Comparison of ENCODE assay signal across 9 mouse cellular contexts in genomic region chr4:59819054-59819472, GRCm38 (mm10). TPM values are rescaled to one million over a fixed set of nuclear protein-coding genes. Genes with fewer than 3 reads are reported as not detected.
DNase-seq lines count a peak whose midpoint lies in the region; ATAC-seq and TF ChIP-seq lines count a peak whose summit lies in the region.
"Had no signal": no experiment of that assay in that cellular context is flagged by ENCODE, and none has a peak within 500 bp of the region (broad histone marks: within the 10 kb centered on the region; RNA-seq: fewer than 3 reads in every experiment).

No protein-coding gene starts in this region.

- TF ChIP-seq POLR2A in heart, adult 2 months (IDR thresholded peaks at IDR 0.05; ENCODE audit: insufficient read depth, low read depth, low read length), result no peak

- H3K4me3 ChIP-seq in heart, embryonic 11.5 days (ENCODE audit: low read depth, low read length), result no peak overlapping the region
- no peak overlapping the region for H3K4me3 ChIP-seq in heart, adult 2 months
- H3K4me3 ChIP-seq in midbrain, embryonic 10.5 days, result no peak overlapping the region
- no peak overlapping the region for H3K4me3 ChIP-seq in intestine, embryonic 16.5 days (ENCODE audit: low read length)
- H3K4me3 ChIP-seq: liver, embryonic 15.5 days had no signal

- intact Hi-C loops in heart, adult 2 months (cut with DNase I), result no loop called here
- intact Hi-C loops in gastrocnemius, postnatal 14 days (cut with DNase I; ENCODE audit: low total_unique reads), result no loop called here

- no peaks in the 10 kb centered on the region for H3K9me3 ChIP-seq in heart, embryonic 11.5 days (replicated peaks; ENCODE audit: control insufficient read depth, low read length)
- no peaks in the 10 kb centered on the region for H3K9me3 ChIP-seq in midbrain, embryonic 10.5 days (replicated peaks)
- H3K9me3 ChIP-seq in intestine, embryonic 16.5 days (ENCODE audit: control insufficient read depth, low read length), result no peaks in the 10 kb centered on the region
- H3K9me3 ChIP-seq: liver, embryonic 15.5 days had no signal

- no peak for TF ChIP-seq CTCF in heart, adult 2 months (IDR thresholded peaks at IDR 0.05)

- no peaks in the 10 kb centered on the region for H3K79me2 ChIP-seq in heart, adult 2 months (replicated peaks; ENCODE audit: control insufficient read depth, insufficient read depth, low read length)

- no peak overlapping the region for H3K9ac ChIP-seq in heart, embryonic 11.5 days (ENCODE audit: low read depth, low read length)
- no peak overlapping the region for H3K9ac ChIP-seq in heart, adult 2 months (ENCODE audit: low read depth, low read length)
- H3K9ac ChIP-seq in intestine, embryonic 16.5 days (ENCODE audit: low read depth, low read length), result no peak overlapping the region
- H3K9ac ChIP-seq: liver, embryonic 15.5 days had no signal

- no peak for TF ChIP-seq EP300 in heart, adult 2 months (IDR thresholded peaks at IDR 0.05; ENCODE audit: insufficient read depth, low read depth, low read length)

- peak overlapping the region; percentile 29; the same call in 1 of the 2 replicates for H3K27ac ChIP-seq in heart, embryonic 11.5 days (ENCODE audit: low read depth, low read length)
- no peak overlapping the region for H3K27ac ChIP-seq in heart, adult 2 months
- H3K27ac ChIP-seq in midbrain, embryonic 10.5 days (replicated peaks), result peak overlapping the region; percentile 69
- H3K27ac ChIP-seq in intestine, embryonic 16.5 days (ENCODE audit: low read length), result no peak overlapping the region
- H3K27ac ChIP-seq: liver, embryonic 15.5 days had no signal

- ATAC-seq in heart, embryonic 11.5 days (replicated peaks; ENCODE audit: insufficient number of reproducible peaks, low FRiP score, low TSS enrichment), result no peak
- peak; percentile 33 to 37 for ATAC-seq in hematopoietic stem cell, adult 5-6 weeks (replicated peaks in 1 of 2; ENCODE audit: insufficient read depth in 1 of 2, low FRiP score in 2 of 2, low TSS enrichment in 1 of 2, low read depth in 1 of 2, poor library complexity in 2 of 2, severe bottlenecking in 2 of 2)
- no peak for ATAC-seq in intestine, embryonic 16.5 days

- 66% methylated on average over 7 of the region's 7 CpGs for WGBS in heart, embryonic 11.5 days (ENCODE audit: insufficient replicate concordance)
- 60% methylated on average over 7 of the region's 7 CpGs for WGBS in heart, adult 2 months
- 74% methylated on average over 7 of the region's 7 CpGs for whole genome bisulfite sequencing in midbrain, embryonic 10.5 days
- 68% methylated on average over 7 of the region's 7 CpGs for WGBS in intestine, embryonic 16.5 days

- no peak for DNase-seq in heart, adult 2 months
- DNase-seq in brain, adult 2 months (ENCODE audit: low read depth, low spot score), result peak; percentile 84
- no peak for DNase-seq in midbrain, embryonic 10.5 days (ENCODE audit: low spot score)
- DNase-seq in gastrocnemius, postnatal 14 days, result no peak
- no peak for DNase-seq in testis, postnatal 14 days (ENCODE audit: low spot score)

- H3K36me3 ChIP-seq in heart, embryonic 11.5 days (ENCODE audit: control insufficient read depth, insufficient read depth, low read length), result no peaks in the 10 kb centered on the region
- H3K36me3 ChIP-seq in heart, adult 2 months (ENCODE audit: control insufficient read depth, insufficient read depth, low read length), result no peaks in the 10 kb centered on the region
- peaks cover 5% of the 10 kb centered on the region for H3K36me3 ChIP-seq in midbrain, embryonic 10.5 days
- no peaks in the 10 kb centered on the region for H3K36me3 ChIP-seq in intestine, embryonic 16.5 days (ENCODE audit: control insufficient read depth, insufficient read depth, low read length)
- H3K36me3 ChIP-seq: liver, embryonic 15.5 days had no signal

- no peaks in the 10 kb centered on the region for H3K27me3 ChIP-seq in heart, embryonic 11.5 days (ENCODE audit: control insufficient read depth, insufficient read depth, low read length)
- H3K27me3 ChIP-seq in heart, adult 2 months (ENCODE audit: control insufficient read depth, insufficient read depth, low read length), result no peaks in the 10 kb centered on the region
- H3K27me3 ChIP-seq in midbrain, embryonic 10.5 days (ENCODE audit: low read depth, poor library complexity, severe bottlenecking), result no peaks in the 10 kb centered on the region
- no peaks in the 10 kb centered on the region for H3K27me3 ChIP-seq in intestine, embryonic 16.5 days (replicated peaks; ENCODE audit: control insufficient read depth, insufficient read depth, low read length)
- H3K27me3 ChIP-seq: liver, embryonic 15.5 days had no signal

- peaks cover 54% of the 10 kb centered on the region for H3K4me1 ChIP-seq in heart, embryonic 11.5 days (ENCODE audit: control insufficient read depth, insufficient read depth, low read length)
- H3K4me1 ChIP-seq in heart, adult 2 months (ENCODE audit: control insufficient read depth, insufficient read depth, low read length), result peaks cover 20% of the 10 kb centered on the region
- peaks cover 55% of the 10 kb centered on the region for H3K4me1 ChIP-seq in midbrain, embryonic 10.5 days
- peaks cover 5% of the 10 kb centered on the region; the same call in 1 of the 2 replicates for H3K4me1 ChIP-seq in intestine, embryonic 16.5 days (ENCODE audit: control insufficient read depth, insufficient read depth, low read length)

- H3K4me2 ChIP-seq in heart, embryonic 11.5 days, result no peak overlapping the region; the same call in 1 of the 2 replicates
- H3K4me2 ChIP-seq in intestine, embryonic 16.5 days (ENCODE audit: low read depth, low read length), result no peak overlapping the region
- H3K4me2 ChIP-seq: liver, embryonic 15.5 days had no signal

RNA-seq across cellular contexts. Expression of gene Snx30, which starts 13.4 kb away (rescaled TPM):
- 4.9 and 5.7 TPM in 2 replicates for polyA plus RNA-seq in heart, embryonic 11.5 days (2014; fragmentation: Nextera tagmentation; extraction: Ambion mirVana)
- 1 to 10 TPM; 4.7 to 5.5 TPM for total RNA-seq in heart, adult 2 months (2021)
- polyA plus RNA-seq in heart, adult 2 months (2012; rRNA removed), result 1.9 and 3.6 TPM in 2 replicates
- 42.3 and 45.7 TPM in 2 replicates for total RNA-seq in hematopoietic stem cell, adult 5-6 weeks (2017)
- 8.8 and 9.5 TPM in 2 replicates for polyA plus RNA-seq in midbrain, embryonic 10.5 days (2016; fragmentation: Nextera tagmentation; extraction: Ambion mirVana)
- polyA plus RNA-seq in intestine, embryonic 16.5 days (2015; fragmentation: Nextera tagmentation; extraction: Ambion mirVana), result 4.3 and 5.2 TPM in 2 replicates
- total RNA-seq in gastrocnemius, postnatal 14 days (2021), result 1 to 10 TPM; 4.0 to 4.4 TPM

RNA-seq across cellular contexts. Expression of gene Inip, which starts 17.7 kb away (rescaled TPM):
- polyA plus RNA-seq in heart, embryonic 11.5 days (2014; fragmentation: Nextera tagmentation; extraction: Ambion mirVana), result 49.4 and 50.4 TPM in 2 replicates
- total RNA-seq in heart, adult 2 months (2021), result 1 to 10 TPM; 9.7 to 9.8 TPM
- polyA plus RNA-seq in heart, adult 2 months (2012; rRNA removed), result 6.2 and 11.8 TPM in 2 replicates
- total RNA-seq in hematopoietic stem cell, adult 5-6 weeks (2017), result 48.5 and 65.8 TPM in 2 replicates
- polyA plus RNA-seq in midbrain, embryonic 10.5 days (2016; fragmentation: Nextera tagmentation; extraction: Ambion mirVana), result 107 and 110 TPM in 2 replicates
- polyA plus RNA-seq in intestine, embryonic 16.5 days (2015; fragmentation: Nextera tagmentation; extraction: Ambion mirVana), result 33.3 and 37.6 TPM in 2 replicates
- total RNA-seq in gastrocnemius, postnatal 14 days (2021), result 1 to 10 TPM; 3.1 to 3.7 TPM

Comparison
In these comparisons a context has a peak if more than half of its experiments do, and no peak if none do; other contexts are left out.
1. H3K27ac ChIP-seq: peak in heart, embryonic 11.5 days (single experiment) and midbrain, embryonic 10.5 days (single experiment); none in heart, adult 2 months (single experiment) and intestine, embryonic 16.5 days (single experiment).
2. ATAC-seq: peak in hematopoietic stem cell, adult 5-6 weeks (2 of 2); none in heart, embryonic 11.5 days (single experiment) and intestine, embryonic 16.5 days (single experiment).